Mouse (Mus musculus) embryonic stem cell, embryonic (primary cell): ENCODE results near the gene Acvr1.

Experiments used
- CTCF ChIA-PET, 4 experiments: fragments of 300-600 bp in 2 of 4; fragments of 350-600 bp in 2 of 4; sonication (Branson Sonifier 250); formaldehyde crosslinking; loops; one replicate each; lab custom pipeline; 2022; ENCODE audit warnings: inconsistent platforms in 2 of 4; lab: Charles Lee
- POLR2A ChIA-PET, 4 experiments: fragments of 300-600 bp in 2 of 4; fragments of 350-600 bp in 2 of 4; sonication (Branson Sonifier 250); formaldehyde crosslinking; loops; one replicate each; lab custom pipeline; 2022; ENCODE audit warnings: antibody characterized with exemption in 4 of 4, inconsistent platforms in 1 of 4; lab: Charles Lee

The Acvr1 gene

GRCm38 (mm10) chr2:58567866-58568719 is 1.1 kb upstream of the Acvr1 start:
- POLR2A ChIA-PET = interaction anchor here in 3 of 4 experiments (0.6 to 4.2 kb wide), 12 partner anchors 11 to 592 kb away, joined by 3 to 24 read pairs (median 3); partner anchors contain the start of gene Ccdc148 (in 1 of the 3)
- CTCF ChIA-PET = interaction anchor here in 3 of 4 experiments (0.5 to 2.4 kb wide), 7 partner anchors 15 to 165 kb away, joined by 3 to 8 read pairs (median 5); no protein-coding TSS in a partner anchor

- ChIA-PET POLR2A (interaction anchor here in 3 of 4 experiments (0.6 to 4.2 kb wide), 22 partner anchors 8 to 594 kb away, joined by 3 to 24 read pairs (median 3); partner anchors contain the start of genes Ccdc148 (in 2 of the 3) and Pkp4 (in 1 of the 3)), CTCF (interaction anchor here in 3 of 4 experiments (0.6 to 1.5 kb wide), 13 partner anchors 17 to 817 kb away, joined by 3 to 16 read pairs (median 3); no protein-coding TSS in a partner anchor)
These were observed 419 bp downstream of the Acvr1 start for GRCm38 (mm10) chr2:58566410-58567065.

- POLR2A ChIA-PET = interaction anchor here in 3 of 4 experiments (0.6 to 4.2 kb wide), 20 partner anchors 8 to 594 kb away, joined by 3 to 24 read pairs (median 4); partner anchors contain the start of genes Ccdc148 (in 1 of the 3) and Pkp4 (in 1 of the 3)
- CTCF ChIA-PET = interaction anchor here in 3 of 4 experiments (0.6 to 1.5 kb wide), 7 partner anchors 17 to 818 kb away, joined by 3 to 8 read pairs (median 3); no protein-coding TSS in a partner anchor
These were observed 928 bp downstream of the Acvr1 start for GRCm38 (mm10) chr2:58566049-58566409.

- CTCF ChIA-PET = interaction anchor here in 1 of 4 experiments (1.4 kb wide), 1 partner anchor 18 kb away, joined by 5 read pairs; no protein-coding TSS in a partner anchor
- POLR2A ChIA-PET = interaction anchor here in 3 of 4 experiments (0.6 to 4.2 kb wide), 5 partner anchors 9 to 85 kb away, joined by 3 to 24 read pairs (median 4); no protein-coding TSS in a partner anchor
These were observed 1.7 kb downstream of the Acvr1 start for GRCm38 (mm10) chr2:58565267-58565666.

- POLR2A ChIA-PET = interaction anchor here in 2 of 4 experiments (0.6 to 0.7 kb wide), 4 partner anchors 46 to 679 kb away, joined by 3 to 6 read pairs (median 4); no protein-coding TSS in a partner anchor
These were observed 4.8 kb downstream of the Acvr1 start for GRCm38 (mm10) chr2:58562137-58562536.

GRCm38 (mm10) chr2:58557045-58557845 is 9.7 kb downstream of the Acvr1 start:
- ChIA-PET CTCF (interaction anchor here in 1 of 4 experiments (0.9 kb wide), 1 partner anchor 108 kb away, joined by 3 read pairs; no protein-coding TSS in a partner anchor), POLR2A (no interaction called here)

More at GRCm38 (mm10) chr2:58562137-58562536, 4.8 kb downstream of the Acvr1 start:
- CTCF ChIA-PET = interaction anchor here in 2 of 4 experiments (0.6 kb wide), 2 partner anchors 9 to 105 kb away, joined by 3 read pairs; no protein-coding TSS in a partner anchor

GRCm38 (mm10) chr2:58552296-58552695 is 14.7 kb downstream of the Acvr1 start:
- CTCF ChIA-PET = no interaction called here
- POLR2A ChIA-PET = interaction anchor here in 2 of 4 experiments (0.9 to 1.3 kb wide), 3 partner anchors 10 to 67 kb away, joined by 3 to 6 read pairs (median 3); no protein-coding TSS in a partner anchor

- CTCF ChIA-PET = no interaction called here
- POLR2A ChIA-PET = interaction anchor here in 2 of 4 experiments (0.7 to 1.3 kb wide), 4 partner anchors 10 to 109 kb away, joined by 3 to 6 read pairs (median 3); no protein-coding TSS in a partner anchor
These were observed 15.1 kb downstream of the Acvr1 start for GRCm38 (mm10) chr2:58551866-58552265.

- POLR2A ChIA-PET = interaction anchor here in 1 of 4 experiments (1.4 kb wide), 1 partner anchor 75 kb away, joined by 3 read pairs; no protein-coding TSS in a partner anchor
- CTCF ChIA-PET = no interaction called here
These were observed 16.5 kb downstream of the Acvr1 start for GRCm38 (mm10) chr2:58550488-58550887.

- ChIA-PET CTCF (interaction anchor here in 1 of 4 experiments (0.7 kb wide), 1 partner anchor 1629 kb away, joined by 3 read pairs; no protein-coding TSS in a partner anchor), POLR2A (interaction anchor here in 2 of 4 experiments (0.6 to 1.4 kb wide), 3 partner anchors 11 to 75 kb away, joined by 3 to 7 read pairs (median 4); no protein-coding TSS in a partner anchor)
These were observed 17.0 kb downstream of the Acvr1 start for GRCm38 (mm10) chr2:58549960-58550359.

GRCm38 (mm10) chr2:58548943-58549342 is 18.0 kb downstream of the Acvr1 start:
- CTCF ChIA-PET = interaction anchor here in 1 of 4 experiments (0.7 to 1.4 kb wide), 2 partner anchors 116 to 1630 kb away, joined by 3 read pairs; no protein-coding TSS in a partner anchor
- POLR2A ChIA-PET = interaction anchor here in 3 of 4 experiments (0.7 to 2.0 kb wide), 8 partner anchors 10 to 386 kb away, joined by 3 to 7 read pairs (median 6); no protein-coding TSS in a partner anchor

GRCm38 (mm10) chr2:58546264-58546663 is 20.7 kb downstream of the Acvr1 start:
- CTCF ChIA-PET = no interaction called here

GRCm38 (mm10) chr2:58544368-58544767 is 22.6 kb downstream of the Acvr1 start:
- POLR2A ChIA-PET = interaction anchor here in 1 of 4 experiments (1.4 kb wide), 1 partner anchor 22 kb away, joined by 4 read pairs; no protein-coding TSS in a partner anchor
- CTCF ChIA-PET = no interaction called here

More at GRCm38 (mm10) chr2:58546264-58546663, 20.7 kb downstream of the Acvr1 start:
- POLR2A ChIA-PET = interaction anchor here in 2 of 4 experiments (0.8 to 1.1 kb wide), 2 partner anchors 13 to 18 kb away, joined by 3 read pairs; no protein-coding TSS in a partner anchor

- POLR2A ChIA-PET = no interaction called here
- CTCF ChIA-PET = no interaction called here
These were observed 23.7 kb downstream of the Acvr1 start for GRCm38 (mm10) chr2:58543252-58543651.

- ChIA-PET POLR2A (interaction anchor here in 2 of 4 experiments (1.6 to 2.0 kb wide), 4 partner anchors 10 to 87 kb away, joined by 4 to 7 read pairs (median 6); no protein-coding TSS in a partner anchor), CTCF (interaction anchor here in 3 of 4 experiments (0.6 to 1.1 kb wide), 4 partner anchors 29 to 1311 kb away, joined by 3 to 5 read pairs (median 3); partner anchors contain the start of genes Acvr1 (in 1 of the 3) and Upp2 (in 1 of the 3))
These were observed 28.8 kb downstream of the Acvr1 start for GRCm38 (mm10) chr2:58538196-58538595.

- ChIA-PET CTCF (no interaction called here), POLR2A (interaction anchor here in 3 of 4 experiments (0.7 to 1.3 kb wide), 3 partner anchors 27 to 1158 kb away, joined by 3 to 5 read pairs (median 4); no protein-coding TSS in a partner anchor)
These were observed 30.2 kb downstream of the Acvr1 start for GRCm38 (mm10) chr2:58536796-58537195.
